Mouse (Mus musculus) lung, postnatal 14 days (tissue): ENCODE data around the gene Cnfn.
"Not testable (repeated sequence)": the region's sequence is repeated elsewhere in the genome, so short reads cannot be mapped to it uniquely, and the experiment has no call there.

Experiments
- DNase-seq: peaks from one replicate; pipeline ENCODE4 v3.0.0; 2021

Gene Cnfn

DNA sequence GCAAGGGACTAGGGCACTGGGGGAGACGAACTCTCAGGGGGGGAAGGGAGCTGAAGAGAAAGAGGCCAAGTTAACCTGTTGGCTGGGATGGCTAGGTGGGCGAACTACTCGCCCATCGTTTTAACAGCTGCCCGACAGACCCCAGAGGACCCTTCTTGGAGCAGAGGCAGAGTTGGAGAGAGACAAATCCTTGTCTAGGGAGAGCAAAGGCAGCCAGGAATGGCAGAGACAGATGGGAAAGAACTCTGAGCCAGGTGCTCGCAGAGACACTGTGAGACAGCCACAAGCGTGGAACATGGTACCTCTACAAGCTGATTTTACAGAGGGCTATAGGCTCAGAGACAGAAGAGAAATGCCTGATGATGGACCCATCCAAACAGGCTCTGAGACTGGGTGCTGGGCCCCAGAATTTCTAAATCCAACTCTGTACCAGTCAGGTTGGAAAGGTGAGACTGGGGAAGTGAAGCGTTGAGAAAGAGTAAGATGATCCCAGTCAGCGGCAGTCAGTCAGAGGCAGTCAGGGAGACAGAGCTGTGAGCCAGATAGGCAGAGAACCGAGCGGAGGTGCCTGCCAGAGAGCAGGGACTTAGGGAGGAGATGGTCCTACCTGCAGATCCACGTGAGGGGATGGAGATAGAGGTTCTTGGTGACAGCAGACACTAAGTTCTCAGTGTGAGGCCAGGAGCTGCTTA lies at the start of gene Cnfn:
TSS of gene Cnfn (minus strand) at position 667 of the 692 bp plus-strand sequence.
- DNase-seq, result no peak

DNA sequence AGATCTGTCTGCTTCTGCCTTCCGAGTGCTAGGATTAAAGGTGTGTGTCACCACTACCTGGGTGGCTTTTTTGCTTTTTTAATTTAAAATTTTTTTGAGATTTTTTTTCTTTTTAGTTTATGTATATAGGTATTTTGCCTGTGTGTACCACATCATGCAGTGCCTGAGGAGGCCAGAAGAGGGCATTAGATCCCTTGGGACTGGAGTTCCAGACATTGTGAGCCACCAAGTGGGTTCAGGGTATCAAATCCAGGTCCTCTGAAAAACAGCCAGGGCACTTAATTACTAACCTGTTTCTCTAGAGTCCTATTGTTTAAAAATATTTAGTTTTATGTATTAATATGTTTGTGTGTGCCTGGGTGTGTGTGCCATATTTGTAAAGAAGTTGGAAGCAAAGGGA lies 48.1 kb upstream of the Cnfn start:
- peak; percentile 56 for DNase-seq

DNA sequence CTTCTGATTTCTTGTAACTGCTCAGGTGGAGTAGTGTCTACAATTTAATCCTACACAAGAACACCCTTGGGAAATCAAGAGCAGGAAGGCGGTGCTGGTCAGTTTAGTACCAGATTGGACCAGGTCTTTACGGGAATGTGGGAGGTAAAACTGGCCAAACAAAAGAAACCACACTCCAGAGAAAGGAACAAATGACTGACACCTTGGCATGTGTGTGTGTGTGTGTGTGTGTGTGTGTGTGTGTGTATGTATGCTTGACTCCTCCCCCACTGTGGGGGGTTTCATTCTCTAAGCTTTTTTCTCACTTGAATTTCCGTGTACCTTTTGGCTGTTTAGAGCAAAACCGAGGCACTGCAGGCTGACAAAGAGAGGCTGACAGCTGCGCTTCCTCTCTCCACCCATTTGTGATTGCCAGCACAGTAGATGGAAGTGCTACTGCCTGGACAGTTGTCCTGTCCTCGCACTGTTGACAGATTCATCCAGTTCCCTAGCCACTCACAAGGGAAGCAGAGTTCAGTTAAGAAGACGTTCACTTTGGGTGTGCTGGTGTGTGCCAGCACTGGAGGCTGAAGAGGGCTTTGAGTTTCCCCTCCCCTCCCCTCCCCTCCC lies 43.4 kb upstream of the Cnfn start, which contains the start of gene Cxcl17:
TSS of gene Cxcl17 (minus strand) at position 54 of the 609 bp plus-strand sequence.
- DNase-seq, result no peak

DNA sequence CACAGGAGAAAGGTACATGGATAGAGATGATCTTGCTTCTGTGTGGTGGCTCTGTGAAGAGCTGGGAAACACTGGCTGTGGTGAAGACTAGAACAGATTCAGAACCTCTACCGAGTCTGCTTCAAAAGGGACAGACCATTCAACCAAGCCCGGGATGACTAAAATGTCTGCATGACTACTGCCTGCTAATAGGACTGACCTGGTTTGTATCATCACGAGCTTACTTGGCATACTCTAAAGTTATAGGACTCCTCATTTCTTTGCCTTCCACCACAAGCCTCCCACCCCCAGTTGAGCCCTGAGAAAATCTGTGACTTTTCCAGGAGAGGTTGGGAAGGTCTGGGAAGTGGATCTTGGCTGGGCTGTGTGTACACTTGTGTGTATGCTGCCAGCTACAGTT lies 42.3 kb upstream of the Cnfn start:
- no peak for DNase-seq

DNA sequence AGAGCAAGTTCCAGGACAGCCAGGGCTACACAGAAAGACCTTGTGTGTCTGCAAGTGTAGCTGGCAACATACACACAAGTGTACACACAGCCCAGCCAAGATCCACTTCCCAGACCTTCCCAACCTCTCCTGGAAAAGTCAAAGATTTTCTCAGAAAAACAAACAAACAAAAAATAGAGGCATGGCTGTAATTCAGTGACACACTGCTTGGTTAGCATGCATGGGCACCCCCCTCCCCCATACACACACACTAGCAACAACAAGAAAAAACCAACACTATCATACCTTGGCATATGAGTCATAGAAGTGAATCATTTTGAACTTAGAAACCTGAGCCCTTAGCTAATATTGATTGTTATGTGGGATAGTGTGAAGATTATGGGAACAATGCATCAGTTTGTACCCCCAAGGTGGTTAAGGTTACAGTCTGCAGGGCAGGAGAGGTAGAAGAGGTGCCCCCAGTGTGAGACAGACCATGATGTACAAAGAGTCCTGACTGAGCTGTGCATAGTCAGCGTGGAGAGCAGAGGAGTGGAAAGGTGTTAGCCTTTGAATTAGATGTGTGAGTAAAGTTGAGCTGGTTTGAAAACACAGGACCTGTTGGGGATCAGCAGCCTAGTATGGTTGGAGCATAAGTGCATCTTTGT lies 41.6 kb upstream of the Cnfn start:
- no peak for DNase-seq

DNA sequence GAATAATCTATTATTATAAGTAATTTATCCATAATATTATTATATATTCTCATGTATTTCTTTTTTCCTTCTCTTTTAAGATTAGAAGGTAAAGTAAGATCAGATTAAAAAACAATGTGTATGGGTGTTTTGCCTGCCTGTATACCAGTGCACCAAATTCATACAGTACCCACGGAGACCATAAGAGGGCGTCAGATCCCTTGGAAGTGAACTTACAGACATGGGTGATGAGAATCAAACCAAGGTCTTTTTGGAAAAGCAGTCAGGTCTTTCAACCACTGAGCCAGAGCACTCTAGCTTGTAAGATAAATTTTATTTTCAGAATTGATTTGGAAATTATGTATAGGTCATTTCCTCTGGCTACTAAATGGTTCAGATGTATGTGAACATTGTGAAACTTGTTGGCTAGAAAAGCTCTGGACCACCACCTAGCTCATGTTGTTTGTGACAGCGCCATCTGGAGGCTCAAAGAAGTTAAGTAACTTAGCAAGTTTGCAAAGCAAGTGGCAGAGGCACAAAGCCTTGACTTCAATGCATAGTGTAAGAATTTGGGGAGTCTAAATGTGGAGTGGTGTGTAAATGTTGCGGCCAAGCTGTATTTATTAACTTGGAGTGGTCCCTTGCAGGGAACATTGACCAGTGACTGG lies 39.7 kb upstream of the Cnfn start:
- peak; percentile 48 for DNase-seq

DNA sequence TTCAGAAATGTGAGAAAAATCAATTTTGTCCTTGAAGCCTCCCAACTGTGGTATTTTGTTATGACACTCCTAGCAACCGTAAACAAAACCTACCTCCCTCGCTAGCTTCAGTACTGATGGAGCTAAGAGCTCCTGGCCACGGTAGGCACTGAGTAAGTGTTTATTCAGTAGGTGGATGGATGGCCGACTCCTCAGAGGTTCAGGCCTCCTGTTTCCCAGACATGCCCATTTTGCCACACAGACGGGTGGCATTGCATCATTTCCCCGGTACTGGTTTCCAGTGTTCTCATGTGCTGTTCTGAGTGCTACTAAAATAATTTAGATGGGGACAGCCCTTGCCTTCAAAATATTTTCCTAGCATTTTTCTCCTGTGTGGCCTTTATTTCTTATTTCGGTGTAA lies 36.9 kb upstream of the Cnfn start:
- no peak for DNase-seq

DNA sequence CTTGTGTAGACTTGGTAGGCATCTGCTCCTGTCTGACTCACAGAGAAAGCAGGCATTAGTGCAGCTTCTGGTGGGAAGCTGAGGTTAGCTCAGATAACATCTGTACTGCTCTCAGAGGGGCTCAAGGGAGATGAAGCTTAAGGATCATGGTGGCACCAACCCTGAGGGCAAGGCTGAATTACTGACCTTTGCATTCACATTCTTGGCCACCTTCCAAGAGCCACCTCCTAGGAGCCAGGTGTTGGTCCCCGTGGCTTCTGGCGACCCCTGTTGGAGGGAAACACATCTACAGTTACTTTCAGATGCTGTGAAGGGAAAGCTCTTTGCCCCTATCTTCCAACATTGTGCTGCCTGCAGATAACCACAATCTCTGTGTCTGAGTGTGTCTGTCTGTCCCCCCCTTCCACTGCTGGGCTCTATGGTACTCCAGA lies 33.2 kb upstream of the Cnfn start:
- peak; percentile 75 for DNase-seq

DNA sequence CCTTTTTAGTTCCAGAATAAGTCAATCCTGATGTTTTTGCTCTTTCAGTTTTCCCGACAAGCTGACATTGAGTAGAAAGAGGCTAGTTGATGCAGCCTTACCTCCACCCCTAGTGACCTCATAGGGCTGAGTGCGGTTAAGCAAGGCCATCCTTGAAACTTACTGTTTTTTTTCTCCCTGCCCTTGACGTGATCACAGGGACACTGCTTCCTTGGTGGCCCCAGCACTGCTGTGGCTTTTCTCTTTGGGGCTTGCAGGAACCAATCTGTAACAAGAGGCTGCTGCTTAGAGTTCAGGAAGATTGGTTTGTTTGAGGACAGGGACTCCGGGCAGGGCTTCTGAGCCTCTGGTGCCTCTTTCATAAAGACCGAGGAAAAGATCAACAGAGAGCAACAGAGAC lies 32.5 kb upstream of the Cnfn start:
- DNase-seq, result no peak

DNA sequence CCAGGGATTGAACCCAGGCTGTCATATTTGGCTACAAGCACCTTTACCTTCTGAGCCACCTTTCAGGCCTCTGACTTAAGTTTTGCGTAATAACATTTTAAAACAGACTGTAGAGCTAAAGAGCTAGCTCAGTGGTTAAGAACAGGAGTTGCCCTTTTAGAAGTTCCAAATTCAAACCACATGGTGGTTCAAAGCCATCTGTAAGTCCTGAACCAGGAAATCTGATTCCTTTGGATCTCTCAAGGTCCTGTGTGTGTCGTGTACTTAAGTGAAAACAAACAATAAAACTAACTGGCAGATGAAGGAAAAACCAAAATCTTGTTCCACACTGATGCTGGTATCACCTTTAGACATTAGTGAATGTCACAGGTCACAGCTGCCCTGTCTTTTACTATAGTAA lies 32.0 kb upstream of the Cnfn start:
- no peak for DNase-seq

DNA sequence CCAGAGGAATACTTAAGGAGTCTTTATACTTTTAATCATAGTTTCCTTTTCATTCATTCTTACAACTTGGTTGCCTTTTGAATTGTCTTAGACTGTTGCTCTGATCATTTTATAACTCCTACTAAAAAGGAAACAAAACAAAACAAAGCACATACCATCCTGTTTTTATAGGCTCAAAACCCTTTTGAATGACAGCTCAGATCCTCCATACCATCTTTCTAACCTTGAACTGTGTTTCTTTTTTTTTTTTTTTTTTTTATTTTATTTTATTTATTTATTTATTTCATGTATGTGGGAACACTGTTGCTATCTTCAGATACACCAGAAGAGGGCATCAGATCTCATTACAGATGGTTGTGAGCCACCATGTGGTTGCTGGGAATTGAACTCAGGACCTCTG lies 29.5 kb upstream of the Cnfn start:
- not testable (repeated sequence) for DNase-seq

DNA sequence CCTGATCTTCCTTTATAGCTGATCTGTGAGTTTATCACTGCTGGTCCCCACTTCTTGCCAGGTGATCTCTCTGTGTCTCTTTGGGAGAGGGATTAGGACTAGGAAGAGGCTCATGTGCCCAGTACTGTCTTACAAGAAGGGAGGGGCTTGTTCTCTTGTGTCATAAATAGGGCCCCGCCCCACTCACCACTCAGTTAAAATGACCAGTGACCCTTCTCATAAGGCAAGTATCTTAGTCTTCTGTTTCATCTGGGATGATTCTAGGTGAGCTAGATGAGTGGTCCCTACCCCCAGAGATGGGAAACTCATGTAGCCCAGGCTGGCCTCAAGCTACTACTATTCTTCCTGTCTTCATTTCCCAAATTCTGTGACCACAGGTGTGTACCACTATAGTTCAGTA lies 29.1 kb upstream of the Cnfn start, which contains the start of gene Lipe:
TSS of gene Lipe (minus strand) at position 101 of the 400 bp plus-strand sequence.
- no peak for DNase-seq

DNA sequence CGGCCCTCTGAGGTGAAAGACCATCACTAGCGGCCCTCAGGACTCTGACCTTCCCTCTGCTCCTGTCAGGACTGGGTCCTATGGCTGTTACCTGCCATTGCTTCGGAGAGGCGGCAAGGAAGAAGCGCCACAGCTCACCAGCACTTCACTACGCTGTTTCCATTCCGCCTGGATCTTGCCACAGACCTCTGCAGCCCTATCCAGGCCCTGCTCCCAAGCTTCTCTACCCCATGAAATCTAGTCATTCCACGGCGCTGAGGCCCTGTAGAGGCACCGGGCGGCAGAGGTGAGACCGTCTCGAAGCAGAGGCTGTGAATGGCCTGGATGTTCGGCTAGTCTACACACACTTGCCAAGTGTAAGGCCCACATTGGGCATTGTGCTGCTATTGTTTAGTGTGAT lies 27.1 kb upstream of the Cnfn start:
- no peak for DNase-seq

DNA sequence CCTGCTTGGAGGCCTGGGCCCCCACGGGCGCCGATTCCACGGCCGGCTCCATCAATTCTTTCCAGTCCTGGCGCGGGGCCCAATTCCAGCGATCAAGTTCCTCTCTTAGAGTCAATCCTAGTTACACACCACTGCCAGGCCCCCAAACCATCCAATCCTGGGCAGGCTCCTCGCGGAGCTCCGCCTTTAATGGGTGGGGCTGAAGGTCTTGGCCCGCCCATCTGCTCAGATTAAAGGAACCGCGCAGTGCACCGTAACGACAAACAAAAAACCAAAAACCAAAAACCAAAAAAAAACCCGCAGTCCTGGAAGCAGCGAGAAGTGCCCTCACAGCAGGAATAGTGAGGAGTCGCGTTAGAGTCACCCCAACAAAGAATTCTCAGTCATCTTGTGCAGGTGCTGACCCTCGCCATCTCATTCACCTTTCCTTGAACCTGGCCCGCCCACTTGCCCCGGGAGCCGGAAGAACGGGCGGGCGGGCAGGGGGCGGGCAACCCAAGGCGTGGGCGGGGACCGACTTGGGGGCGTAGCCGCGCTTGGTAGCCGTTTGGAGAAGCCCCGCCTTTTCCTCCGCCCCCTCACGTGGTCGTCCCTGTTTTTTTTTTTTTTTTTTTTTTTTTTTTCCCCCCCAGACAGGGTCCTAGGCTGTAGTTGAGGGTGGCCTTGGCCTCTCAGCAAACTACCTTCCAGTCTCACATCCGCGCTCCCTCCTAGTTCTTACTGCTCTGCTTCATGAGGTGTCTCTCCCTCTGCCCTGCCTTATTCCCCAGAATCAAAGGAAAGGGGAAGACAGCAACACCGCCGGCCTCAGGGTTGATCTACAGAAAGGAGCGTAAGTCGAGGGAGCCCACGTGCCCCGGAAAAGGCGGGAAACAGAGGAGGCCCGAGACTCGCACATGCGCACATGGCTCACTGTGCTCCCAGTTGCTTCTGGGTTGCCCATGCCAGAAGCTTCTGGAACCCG lies 26.3 kb upstream of the Cnfn start:
- peak; percentile 98 for DNase-seq

DNA sequence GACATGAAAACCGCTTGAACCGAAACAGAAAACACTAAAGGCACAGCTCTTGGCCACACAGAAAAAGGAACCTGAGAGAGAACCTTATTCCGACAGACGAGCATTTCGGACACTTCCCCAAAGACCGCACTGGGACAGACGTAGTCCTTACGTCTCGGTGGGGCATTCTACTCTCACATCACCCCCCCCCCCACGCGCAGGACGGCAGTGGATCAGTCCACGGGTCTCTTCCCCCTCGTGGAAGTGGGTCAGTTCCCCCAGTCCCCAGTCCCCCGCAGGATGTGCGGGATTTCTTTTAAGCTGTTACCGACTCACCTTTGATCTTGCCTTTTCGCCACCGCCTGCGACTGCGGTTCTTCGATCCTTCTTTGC lies 25.6 kb upstream of the Cnfn start:
- no peak for DNase-seq

DNA sequence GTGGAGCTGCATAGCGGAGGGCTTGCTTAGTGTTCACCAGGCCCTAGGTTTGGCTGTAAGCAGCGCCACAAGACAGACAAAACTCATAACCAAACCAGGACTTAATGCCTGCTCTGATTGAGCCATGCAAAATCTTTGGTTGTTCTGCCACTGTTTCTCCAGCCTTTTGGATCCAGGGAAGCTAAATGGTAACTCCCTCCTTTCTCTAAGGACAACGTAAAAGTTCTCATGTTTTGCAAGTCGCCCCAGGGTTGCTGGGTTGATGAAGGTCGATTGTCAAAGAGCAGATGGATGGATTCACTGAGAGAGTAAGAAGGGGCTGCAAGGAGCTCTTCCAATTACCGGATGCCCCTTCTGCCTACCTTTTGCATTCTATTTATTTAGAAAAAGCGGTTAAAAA lies 25.2 kb upstream of the Cnfn start:
- DNase-seq, result no peak

DNA sequence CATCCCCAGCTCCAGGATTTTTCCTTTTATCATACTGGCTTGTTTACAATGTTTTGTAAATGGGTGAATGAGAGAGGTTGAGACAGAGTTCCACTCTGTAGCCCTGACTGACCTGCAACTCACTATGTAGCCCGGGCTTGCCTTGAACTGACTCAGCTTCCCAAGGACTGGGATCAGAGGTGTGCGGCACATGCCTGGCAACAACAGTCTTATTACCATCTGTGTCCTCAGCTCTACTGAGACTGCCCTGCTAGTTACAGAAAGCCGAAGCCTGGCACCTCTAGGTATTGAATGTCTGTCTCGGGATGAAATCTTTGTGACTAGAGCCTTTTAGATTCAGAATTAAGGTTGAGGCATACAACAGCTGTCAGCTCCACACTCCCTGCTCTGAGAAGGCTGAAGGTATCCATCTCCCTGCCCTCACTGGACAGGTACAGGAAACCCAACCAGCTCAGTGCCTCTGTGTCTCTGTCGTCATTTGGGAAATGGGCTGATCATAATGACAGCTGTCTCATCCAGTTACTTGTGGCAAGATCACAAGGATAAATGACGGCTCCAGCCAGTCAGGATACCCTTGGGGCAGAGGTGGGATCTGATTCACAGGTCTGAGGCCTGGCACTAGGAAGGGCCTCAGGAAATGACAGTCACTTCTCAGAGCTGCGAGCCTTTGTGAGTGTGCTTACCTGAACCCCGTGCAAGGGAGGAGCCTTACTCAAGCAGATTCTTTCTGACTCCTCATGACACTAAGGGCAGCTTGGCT lies 24.1 kb upstream of the Cnfn start:
- no peak for DNase-seq

DNA sequence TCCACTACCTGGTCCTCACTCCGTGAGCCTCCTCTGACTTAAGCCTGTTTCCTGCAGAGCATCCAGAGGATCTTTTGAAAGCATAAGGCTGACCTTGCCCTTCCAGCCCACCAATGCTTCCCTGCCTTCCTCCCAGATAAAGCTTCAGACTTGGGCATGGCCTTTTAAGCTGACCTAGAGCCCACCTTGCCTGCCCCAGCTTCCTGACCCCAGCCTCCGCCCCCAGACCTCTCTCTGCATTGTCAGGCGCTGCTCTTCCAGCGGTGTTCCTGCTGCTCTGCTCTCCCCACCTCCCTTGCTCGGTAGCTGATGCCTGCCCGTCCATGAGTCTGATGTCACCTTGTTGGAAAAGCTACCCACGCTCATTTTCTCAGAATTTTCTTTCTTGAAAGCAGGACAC lies 23.3 kb upstream of the Cnfn start:
- no peak for DNase-seq

DNA sequence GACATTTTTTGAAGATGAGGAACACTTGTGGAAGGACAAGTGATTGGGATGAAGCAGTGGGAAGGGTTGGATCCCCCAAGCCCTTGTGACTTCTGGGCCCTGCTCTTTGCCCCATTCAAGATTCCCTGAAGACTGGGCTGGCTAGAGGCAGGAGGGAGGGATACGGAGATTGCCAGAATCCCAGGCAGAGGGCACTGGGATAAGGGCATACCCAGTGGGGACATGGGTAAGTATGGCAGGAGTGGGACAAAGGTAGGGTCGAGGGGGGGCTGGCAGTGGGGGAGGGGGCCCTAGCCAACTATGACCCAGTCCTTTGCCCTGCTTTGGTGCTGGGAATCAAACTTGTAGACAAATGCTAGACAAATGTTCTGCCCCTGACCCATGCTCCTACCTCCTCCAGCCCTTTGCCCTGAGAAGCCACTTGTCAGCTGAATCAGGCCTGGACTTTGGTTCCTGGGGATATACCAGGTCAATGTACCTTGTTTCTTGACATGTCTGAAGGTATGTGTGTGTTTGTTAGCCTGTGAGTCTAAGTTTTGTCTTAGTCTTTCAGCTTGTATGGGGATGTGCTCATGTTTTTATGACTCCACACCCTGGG lies 22.4 kb upstream of the Cnfn start:
- DNase-seq, result no peak

DNA sequence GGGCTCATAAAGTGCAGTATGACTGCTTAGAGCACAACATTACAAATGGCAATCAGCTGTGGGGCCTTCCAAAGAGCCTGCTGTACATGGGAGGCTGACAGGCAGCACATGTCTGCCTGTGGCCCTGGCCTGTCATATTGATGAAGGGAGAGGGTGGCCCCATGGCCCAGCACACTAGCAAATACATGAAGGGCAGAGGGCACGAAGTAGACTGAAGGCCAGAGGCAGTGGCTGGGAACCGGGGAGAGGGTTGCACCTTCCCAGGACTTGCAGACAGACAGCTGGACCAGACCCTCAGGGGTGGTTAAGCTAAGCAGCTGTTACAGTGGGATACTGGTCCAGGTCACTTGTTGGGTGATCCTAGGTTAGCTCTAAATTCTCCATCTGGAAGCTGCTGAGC lies 21.5 kb upstream of the Cnfn start:
- no peak for DNase-seq

DNA sequence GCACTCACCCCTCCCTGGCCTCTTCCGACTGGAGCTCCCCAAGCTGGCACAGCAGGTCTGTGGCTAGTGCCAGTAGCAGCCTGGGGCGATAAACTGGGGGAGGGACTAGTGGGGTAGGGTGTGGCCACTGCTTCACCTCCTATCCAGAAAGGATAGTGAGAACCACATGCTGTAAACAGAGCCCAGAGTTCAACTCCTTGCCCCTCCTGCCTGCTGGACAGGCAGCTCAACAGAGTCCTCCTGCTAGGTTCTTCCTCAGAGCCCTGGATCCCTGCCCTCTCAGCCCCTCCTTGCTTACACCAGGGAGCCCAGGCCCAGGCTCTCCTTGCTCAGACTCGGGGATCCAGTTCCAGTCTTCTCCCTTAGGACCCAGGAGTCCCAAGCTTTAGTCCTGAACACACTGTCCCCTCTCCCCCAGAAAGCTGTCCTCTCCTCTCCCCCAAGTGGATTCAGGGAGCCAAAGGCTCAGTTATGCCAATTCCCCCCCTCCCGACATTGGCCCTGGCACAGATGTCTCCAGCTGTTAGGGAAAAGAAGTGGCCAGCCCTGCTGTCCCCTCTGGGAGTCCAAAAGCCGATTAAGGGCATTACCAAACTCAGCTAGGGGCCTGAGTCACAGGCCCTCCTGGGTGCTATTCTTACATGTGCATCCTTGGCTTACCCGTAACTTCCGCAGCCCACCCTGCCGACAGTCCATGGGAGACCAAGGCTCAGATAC lies 20.7 kb upstream of the Cnfn start:
- DNase-seq, result peak; percentile 59
